Mouse (Mus musculus) retina, adult 2 months (tissue): ENCODE results near the gene Col28a1.
A peak's percentile ranks its signal among the peaks of the same experiment; 100 is the strongest.

Source experiments
- DNase-seq: peaks from one replicate; pipeline ENCODE4 v3.0.0-alpha.2; 2012; ENCODE audit warnings: low read depth, low spot score

Gene Col28a1

GRCm38 (mm10) chr6:8192517-8192916 lies at the start of gene Col28a1:
Gene Col28a1, minus strand, starts transcription at chr6:8192617.
- no peak for DNase-seq

GRCm38 (mm10) chr6:8228596-8228995 lies 36.2 kb upstream of the Col28a1 start:
- no peak for DNase-seq

GRCm38 (mm10) chr6:8227035-8227434 lies 34.6 kb upstream of the Col28a1 start:
- DNase-seq = no peak

DNA sequence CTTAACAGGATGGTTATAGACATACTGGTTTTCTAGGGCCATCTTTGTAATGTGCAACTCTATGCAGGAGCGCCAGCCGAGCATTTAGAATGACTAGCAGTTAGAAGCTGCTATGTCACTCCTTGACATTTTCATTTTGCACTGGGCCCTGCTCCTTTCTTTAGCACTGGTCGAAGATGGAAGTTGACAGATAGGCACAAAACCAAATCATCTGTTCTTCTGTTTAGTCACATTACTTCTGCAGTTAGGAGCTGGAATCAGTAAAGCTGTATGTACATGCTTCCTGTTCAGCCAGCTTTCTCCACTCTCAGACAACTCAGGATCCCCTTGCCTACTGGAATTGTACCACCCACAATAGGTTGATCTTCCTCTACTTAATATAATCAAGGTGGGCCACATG lies 18.2 kb upstream of the Col28a1 start:
- DNase-seq = no peak

DNA sequence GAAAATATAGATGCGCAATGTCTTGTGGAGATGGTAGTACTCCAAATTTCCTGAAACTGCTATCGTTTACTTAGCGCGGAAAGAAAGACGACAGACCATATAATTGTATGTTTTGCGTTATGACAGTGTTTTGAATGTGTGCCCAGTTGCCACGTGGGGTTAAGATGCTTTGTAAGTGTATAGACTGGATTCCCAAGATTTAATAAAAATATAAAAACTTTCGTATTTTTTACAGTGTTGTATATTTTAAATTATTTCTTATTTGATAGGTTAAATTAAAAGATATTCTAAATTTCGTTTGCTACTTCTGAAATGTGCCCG lies 17.4 kb upstream of the Col28a1 start:
- no peak for DNase-seq

DNA sequence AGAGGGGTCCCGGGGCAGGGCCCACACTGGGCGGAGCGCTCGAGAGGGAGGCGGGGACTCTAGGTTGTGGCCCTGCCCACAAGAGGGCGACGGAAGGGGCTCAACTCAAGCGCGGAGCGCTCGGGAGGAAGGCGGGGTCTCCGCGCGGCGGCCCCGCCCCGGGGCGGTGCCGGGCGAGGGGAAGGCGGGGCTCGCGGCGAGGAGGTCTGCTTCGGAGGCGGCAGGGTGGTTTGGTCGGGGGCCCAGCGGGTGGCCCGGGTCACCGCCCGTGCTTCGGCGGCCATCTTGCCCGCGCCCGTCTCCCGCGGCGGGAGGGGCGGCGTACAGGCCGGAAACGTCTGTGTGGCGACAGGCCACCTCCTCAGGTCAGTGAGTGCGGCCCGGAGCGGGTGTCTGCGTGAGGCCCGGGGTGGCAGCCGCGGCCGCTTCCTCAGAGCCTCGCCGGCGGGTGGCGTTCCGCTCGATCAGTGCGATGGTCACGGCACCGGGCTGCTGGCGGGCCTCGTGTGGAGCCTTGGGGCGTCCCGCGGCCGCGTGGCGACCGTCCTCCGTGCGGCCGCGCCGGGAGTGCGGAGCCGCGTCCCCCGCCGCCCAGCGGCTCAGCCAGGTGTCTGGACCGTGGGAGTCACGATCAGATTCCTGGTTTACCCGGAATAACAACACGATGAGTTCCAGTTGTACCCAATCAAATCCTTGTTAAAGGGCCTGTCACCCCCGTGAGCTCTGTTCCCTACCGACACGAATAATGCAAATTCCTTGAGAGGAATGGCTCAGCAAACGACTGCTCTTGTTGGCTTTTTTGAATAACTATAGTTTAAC lies 16.8 kb upstream of the Col28a1 start, which contains the start of gene Mios:
Mios (plus strand) TSS at position 176 of the 819 bp plus-strand sequence.
- peak; percentile 67 for DNase-seq

DNA sequence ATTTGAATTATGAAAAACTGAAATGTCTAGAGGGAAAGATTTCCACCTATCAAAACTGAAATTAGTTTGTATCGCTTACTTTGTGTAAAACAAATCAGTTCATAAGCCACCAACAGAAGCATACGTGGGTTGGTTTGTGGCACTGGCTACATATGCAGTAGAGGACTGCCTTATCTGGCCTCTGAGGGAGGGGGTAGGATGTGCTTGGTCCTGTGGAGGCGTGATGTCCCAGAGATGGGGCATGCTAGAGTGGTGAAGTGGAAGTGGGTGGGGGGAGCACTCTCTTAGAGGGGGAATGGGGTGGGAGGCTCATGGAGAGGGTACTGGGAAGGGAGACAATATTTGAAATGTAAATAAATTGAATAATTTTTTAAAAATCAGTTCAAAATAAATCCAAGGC lies 2.5 kb downstream of the Col28a1 start:
- DNase-seq = no peak

DNA sequence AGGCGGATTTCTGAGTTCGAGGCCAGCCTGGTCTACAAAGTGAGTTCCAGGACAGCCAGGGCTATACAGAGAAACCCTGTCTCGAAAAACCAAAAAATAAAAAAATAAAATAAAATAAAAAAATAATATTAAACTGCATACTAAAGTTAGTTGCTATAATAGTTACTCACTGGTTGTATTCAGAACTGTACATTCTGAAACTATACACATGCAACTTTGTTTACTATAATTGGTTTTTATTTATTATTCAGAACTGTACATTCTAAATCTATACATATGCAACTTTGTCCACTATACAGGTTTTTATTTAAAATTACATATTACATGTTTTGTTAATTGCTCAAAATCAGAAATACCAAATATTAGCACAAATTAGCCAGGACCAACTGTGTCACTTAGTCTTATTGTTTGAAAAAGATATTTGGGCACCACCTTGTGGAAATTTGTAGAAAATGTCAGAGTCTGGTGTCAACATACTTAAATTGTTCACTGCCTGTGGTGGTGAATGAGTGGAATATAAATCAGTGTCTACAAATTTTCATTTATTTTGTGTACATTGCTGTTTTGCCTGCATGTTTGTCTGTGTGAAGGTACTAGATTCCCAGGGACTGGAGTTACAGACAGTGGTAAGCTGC lies 3.7 kb downstream of the Col28a1 start:
- DNase-seq = no peak

- no peak for DNase-seq
Observed at GRCm38 (mm10) chr6:8178397-8178941, 13.9 kb downstream of the Col28a1 start.

- no peak for DNase-seq
Observed at GRCm38 (mm10) chr6:8176116-8176515, 16.3 kb downstream of the Col28a1 start.

- no peak for DNase-seq
Observed at GRCm38 (mm10) chr6:8175346-8175745, 17.1 kb downstream of the Col28a1 start.

- no peak for DNase-seq
Observed at GRCm38 (mm10) chr6:8174062-8174461, 18.4 kb downstream of the Col28a1 start.

GRCm38 (mm10) chr6:8172101-8172500 lies 20.3 kb downstream of the Col28a1 start:
- DNase-seq = no peak

GRCm38 (mm10) chr6:8164741-8165140 lies 27.7 kb downstream of the Col28a1 start:
- no peak for DNase-seq

- DNase-seq = no peak
Observed at GRCm38 (mm10) chr6:8160001-8160400, 32.4 kb downstream of the Col28a1 start.

- DNase-seq = no peak
Observed at GRCm38 (mm10) chr6:8157121-8157520, 35.3 kb downstream of the Col28a1 start.

GRCm38 (mm10) chr6:8152551-8153361 lies 39.7 kb downstream of the Col28a1 start:
- DNase-seq = no peak

GRCm38 (mm10) chr6:8148916-8149315 lies 43.5 kb downstream of the Col28a1 start:
- no peak for DNase-seq

DNA sequence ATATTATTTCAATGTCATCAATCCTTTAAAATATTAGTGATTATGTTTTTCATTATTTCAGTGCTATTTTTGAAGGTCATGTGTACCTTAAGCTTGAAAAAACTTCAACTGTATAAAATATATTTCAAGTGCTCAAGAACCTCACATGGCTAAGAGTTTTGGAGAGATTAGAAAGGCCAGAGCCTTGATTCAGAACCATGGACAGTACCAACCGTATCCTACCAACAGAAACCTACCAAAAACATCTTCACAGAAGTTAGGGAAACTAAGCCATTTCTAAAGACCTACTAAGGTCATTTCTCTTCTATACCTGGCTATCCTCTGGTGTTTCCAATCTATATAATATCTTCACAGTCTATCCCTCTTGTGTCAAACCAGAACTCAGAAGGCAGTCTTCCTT lies 50.5 kb downstream of the Col28a1 start:
- DNase-seq = no peak

DNA sequence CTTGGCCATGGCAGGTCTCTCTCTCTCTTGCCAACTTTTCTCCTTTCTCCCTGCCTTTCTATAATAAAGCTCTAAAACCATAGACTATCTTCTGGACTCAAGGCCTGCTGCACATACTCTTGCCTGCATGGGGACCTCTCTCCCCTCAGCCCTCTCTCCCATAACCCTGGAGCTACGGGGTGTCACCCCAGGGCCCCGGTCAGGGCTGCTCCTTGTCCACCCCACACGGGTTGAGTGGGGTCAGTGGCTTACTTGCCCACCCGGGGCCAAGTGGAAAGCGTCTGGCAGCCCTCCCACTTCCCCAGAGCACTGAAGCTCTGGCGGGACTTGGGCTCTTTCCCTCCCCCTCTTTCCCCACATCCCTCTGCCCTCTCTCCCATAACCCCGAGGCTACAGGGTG lies 62.3 kb downstream of the Col28a1 start:
- DNase-seq = no peak

- DNase-seq = no peak
Observed at GRCm38 (mm10) chr6:8128164-8128563, 64.3 kb downstream of the Col28a1 start.

DNA sequence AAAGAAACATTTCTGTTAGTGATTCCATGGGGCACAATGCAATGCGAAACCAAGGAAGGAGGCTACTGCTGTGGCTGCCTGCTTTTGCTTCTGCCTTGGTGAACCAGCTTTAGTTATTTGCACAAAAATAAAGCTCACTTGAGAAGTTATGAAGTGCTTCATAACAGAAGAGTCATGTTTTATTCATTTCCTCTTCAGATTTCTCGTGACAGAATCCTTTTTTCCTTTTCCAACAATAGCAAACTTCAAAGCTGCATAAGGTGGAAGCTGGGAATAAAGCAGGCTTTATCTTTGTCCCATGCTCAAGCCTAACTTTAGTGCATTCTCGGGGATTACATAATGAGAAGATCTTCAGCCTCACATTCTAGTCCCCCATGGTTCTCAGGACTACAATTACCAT lies 65.9 kb downstream of the Col28a1 start:
- DNase-seq = no peak
